Mouse (Mus musculus) forebrain, embryonic 16.5 days (tissue): ENCODE measurements around the gene Fgfr2. TPM values are rescaled to one million over a fixed set of nuclear protein-coding genes. Genes with fewer than 3 reads are reported as not detected.
A peak's percentile ranks its signal among the peaks of the same experiment; 100 is the strongest.

Experiments
- ATAC-seq: fragments of 200-750 bp; cut with Nextera tagmentation; 2 replicates; pipeline ENCODE4 v1.8.0; 2017; ENCODE audit warnings: mild to moderate bottlenecking, moderate library complexity
- H3K27ac ChIP-seq: fragments of 300-500 bp; sonication (generic); 2 replicates; pipeline ENCODE4 v1.5.1; 2014; ENCODE audit warnings: low read length, control low read depth
- H3K27me3 ChIP-seq: fragments of 300-500 bp; sonication (generic); replicated peaks from 2 replicates; pipeline ENCODE4 v1.6.1; 2014; ENCODE audit warnings: low read length; ENCODE audit not compliant: control insufficient read depth, insufficient read depth
- H3K36me3 ChIP-seq: fragments of 300-500 bp; sonication (generic); 2 replicates; pipeline ENCODE4 v1.6.1; 2014; ENCODE audit not compliant: control insufficient read depth, insufficient read depth
- H3K4me1 ChIP-seq: fragments of 300-500 bp; sonication (generic); replicated peaks from 2 replicates; pipeline ENCODE4 v1.6.1; 2014; ENCODE audit warnings: low read length; ENCODE audit not compliant: control insufficient read depth, insufficient read depth
- H3K4me2 ChIP-seq: fragments of 300-500 bp; sonication (generic); 2 replicates; pipeline ENCODE4 v1.6.1; 2014; ENCODE audit warnings: mild to moderate bottlenecking, low read length, control low read depth
- H3K4me3 ChIP-seq: fragments of 300-500 bp; sonication (generic); replicated peaks from 2 replicates; pipeline ENCODE4 v1.5.1; 2014; ENCODE audit warnings: mild to moderate bottlenecking, low read length, control low read depth
- H3K9ac ChIP-seq: fragments of 300-500 bp; sonication (generic); replicated peaks from 2 replicates; pipeline ENCODE4 v1.6.1; 2014; ENCODE audit warnings: low read depth, low read length, control low read depth
- H3K9me3 ChIP-seq: fragments of 300-500 bp; sonication (generic); 2 replicates; pipeline ENCODE4 v1.6.1; 2016; ENCODE audit warnings: low read length; ENCODE audit not compliant: control insufficient read depth
- WGBS: fragments of 180-500 bp; shearing (Covaris S2); extraction: QIAGEN DNeasy Blood & Tissue Kit; methylation state at CpG from one replicate; pipeline ENCODE4 v1.1.7; 2014; 5-methylcytosine and 5-hydroxymethylcytosine counted together
- polyA plus RNA-seq: library from polyadenylated mRNA; unstranded; fragments of >200 nt; fragmentation: Nextera tagmentation; extraction: Ambion mirVana; gene quantifications from 2 replicates; pipeline ENCODE4 v1.2.1, GENCODE M21; 2015

Gene Fgfr2
- polyA plus RNA-seq, 1 experiment from 2014 or later = 39.2 TPM

- Histone ChIP-seq H3K36me3 (no peaks in the 10 kb centered on the region), H3K4me3 (no peak overlapping the region), H3K9ac (no peak overlapping the region), H3K27me3 (no peaks in the 10 kb centered on the region), H3K4me2 (no peak overlapping the region), H3K4me1 (no peaks in the 10 kb centered on the region), H3K27ac (no peak overlapping the region), H3K9me3 (no peaks in the 10 kb centered on the region)
- 22% methylated on average over 2 of the region's 2 CpGs for WGBS
- ATAC-seq = no peak
Observed at GRCm38 (mm10) chr7:130890871-130891270, 2232.3 kb downstream of the Fgfr2 start.

DNA sequence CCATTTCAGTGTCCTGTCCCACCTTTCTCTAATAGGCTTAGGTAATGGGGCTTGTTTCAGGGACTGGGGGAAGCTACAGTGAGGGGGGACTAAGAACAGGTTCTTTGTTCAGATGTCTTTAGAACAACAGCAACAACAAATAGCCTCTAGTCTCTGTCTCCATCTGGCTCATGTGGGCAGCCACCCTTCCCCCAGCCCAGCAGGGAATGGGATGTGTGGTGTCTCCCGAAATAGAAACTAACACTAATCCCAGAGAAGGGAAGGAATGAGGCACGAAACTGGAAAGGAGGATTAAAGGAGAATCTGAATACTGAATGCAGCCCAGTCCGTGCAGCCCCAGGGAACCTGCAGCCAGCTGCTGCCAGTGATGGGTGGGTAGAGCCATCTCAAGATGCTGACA is 2235.2 kb downstream of the Fgfr2 start:
- no peak for ATAC-seq
- Histone ChIP-seq H3K9me3 (no peaks in the 10 kb centered on the region), H3K9ac (no peak overlapping the region), H3K4me3 (no peak overlapping the region), H3K36me3 (no peaks in the 10 kb centered on the region), H3K4me1 (no peaks in the 10 kb centered on the region), H3K27ac (no peak overlapping the region), H3K27me3 (no peaks in the 10 kb centered on the region), H3K4me2 (no peak overlapping the region)
- 6% methylated on average over 3 of the region's 3 CpGs for WGBS

GRCm38 (mm10) chr7:130886246-130886645 is 2236.9 kb downstream of the Fgfr2 start:
- Histone ChIP-seq H3K9ac (no peak overlapping the region), H3K4me1 (no peaks in the 10 kb centered on the region), H3K4me2 (no peak overlapping the region), H3K27me3 (no peaks in the 10 kb centered on the region), H3K4me3 (no peak overlapping the region), H3K27ac (no peak overlapping the region), H3K9me3 (no peaks in the 10 kb centered on the region), H3K36me3 (no peaks in the 10 kb centered on the region)
- ATAC-seq = no peak
- 89% methylated on average over 3 of the region's 3 CpGs for WGBS

GRCm38 (mm10) chr7:130884161-130884560 is 2239.0 kb downstream of the Fgfr2 start:
- no peak for ATAC-seq
- no peaks in the 10 kb centered on the region for H3K9me3 ChIP-seq
- H3K4me1 ChIP-seq = no peaks in the 10 kb centered on the region
- no peak overlapping the region for H3K4me3 ChIP-seq
- no peak overlapping the region for H3K27ac ChIP-seq
- WGBS = 97% methylated on average over 2 of the region's 2 CpGs
- no peak overlapping the region for H3K4me2 ChIP-seq
- no peaks in the 10 kb centered on the region for H3K36me3 ChIP-seq
- no peaks in the 10 kb centered on the region for H3K27me3 ChIP-seq
- H3K9ac ChIP-seq = no peak overlapping the region

DNA sequence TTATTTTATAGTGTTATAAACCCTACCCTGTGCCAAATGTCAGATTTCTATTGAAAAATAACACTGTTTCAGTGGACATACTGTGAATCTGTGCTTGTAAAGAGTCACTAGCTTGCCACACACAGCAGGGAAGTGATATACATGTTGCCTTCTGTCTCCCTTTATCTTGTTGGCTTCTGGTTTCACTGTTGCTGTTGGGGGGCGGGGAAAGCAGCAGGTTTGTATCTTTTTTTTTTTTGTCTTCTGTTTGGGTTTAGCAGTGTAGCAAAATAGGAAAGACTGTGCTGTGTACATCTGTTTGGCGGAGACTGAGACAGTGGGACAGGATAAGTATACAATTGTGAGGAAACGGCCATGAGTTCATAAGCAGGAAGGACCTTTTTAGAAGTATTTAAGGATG is 2255.9 kb downstream of the Fgfr2 start:
- Histone ChIP-seq H3K36me3 (no peaks in the 10 kb centered on the region), H3K4me1 (peaks cover 8% of the 10 kb centered on the region), H3K27ac (no peak overlapping the region), H3K4me3 (0 out of 2 replicates have a peak overlapping the region, but pooled peaks have one; percentile 3), H3K9ac (no peak overlapping the region), H3K27me3 (no peaks in the 10 kb centered on the region; the same call in 1 of the 2 replicates), H3K4me2 (peak overlapping the region; percentile 35), H3K9me3 (no peaks in the 10 kb centered on the region)
- WGBS = 67% methylated on average over 3 of the region's 3 CpGs
- ATAC-seq = no peak

GRCm38 (mm10) chr7:130866640-130867039 is 2256.5 kb downstream of the Fgfr2 start:
- H3K27me3 ChIP-seq = no peaks in the 10 kb centered on the region; the same call in 1 of the 2 replicates
- peaks cover 8% of the 10 kb centered on the region for H3K4me1 ChIP-seq
- H3K4me2 ChIP-seq = peak overlapping the region; percentile 66
- peak overlapping the region; percentile 86 for H3K9ac ChIP-seq
- ATAC-seq = no peak
- H3K4me3 ChIP-seq = peak overlapping the region; percentile 85
- H3K9me3 ChIP-seq = no peaks in the 10 kb centered on the region
- H3K36me3 ChIP-seq = no peaks in the 10 kb centered on the region
- no peak overlapping the region for H3K27ac ChIP-seq
- WGBS = 4% methylated on average over 13 of the region's 13 CpGs

DNA sequence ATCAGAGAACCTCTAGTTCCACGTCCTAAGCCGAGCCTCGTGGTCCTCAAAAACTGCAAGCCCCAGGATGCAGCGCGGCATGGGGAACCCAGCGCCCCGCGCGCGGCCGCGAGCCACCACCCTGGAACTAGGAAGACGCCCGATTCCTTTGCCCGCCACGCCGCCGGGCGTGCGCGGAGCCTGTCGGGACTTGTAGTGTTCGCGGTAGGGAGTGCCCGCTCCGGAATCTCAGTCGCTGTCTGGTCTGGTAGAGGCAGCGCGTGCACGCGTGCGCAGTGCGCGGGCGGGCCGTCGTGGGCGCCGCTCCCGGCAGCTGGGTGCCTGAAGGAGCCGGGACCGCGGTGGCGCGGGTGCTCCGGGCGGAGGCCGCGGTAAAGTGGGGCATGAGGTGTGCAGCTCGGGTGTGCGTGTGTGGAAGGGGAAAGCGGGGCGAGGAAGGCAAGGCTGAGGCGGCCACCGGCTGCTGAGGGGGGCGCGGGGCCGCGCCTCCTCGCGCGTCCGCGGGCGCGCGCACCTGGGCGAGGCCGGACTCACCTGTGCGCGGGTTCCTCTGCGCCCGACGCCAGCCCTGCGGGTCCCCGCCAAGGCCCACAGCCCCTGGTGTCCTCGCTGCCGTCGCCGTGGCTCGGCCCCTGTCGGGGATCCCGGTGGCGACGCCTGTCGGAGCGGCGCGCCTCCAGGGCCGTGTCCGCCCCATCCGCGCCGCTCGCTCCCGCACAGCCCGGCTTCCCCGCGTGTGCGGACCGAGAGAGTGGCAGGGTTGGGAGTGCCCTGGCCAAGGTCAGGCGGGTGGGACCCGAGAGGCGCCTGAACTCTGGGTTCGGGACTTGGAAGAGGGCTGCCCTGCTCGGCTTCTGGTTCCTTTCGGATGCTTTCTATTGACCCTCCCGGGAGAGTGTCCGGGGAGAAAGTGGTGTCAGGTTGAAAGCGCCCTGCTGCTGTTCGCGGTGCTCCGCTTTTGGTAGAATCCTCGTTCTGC is 2257.2 kb downstream of the Fgfr2 start, which contains the start of gene Plekha1:
TSS of gene Plekha1 (plus strand) at position 144 of the 979 bp plus-strand sequence.
- ATAC-seq = peak; percentile 99

GRCm38 (mm10) chr7:130864711-130865110 is 2258.4 kb downstream of the Fgfr2 start:
- Histone ChIP-seq H3K9me3 (no peaks in the 10 kb centered on the region), H3K27me3 (no peaks in the 10 kb centered on the region; the same call in 1 of the 2 replicates), H3K4me2 (no peak overlapping the region), H3K4me3 (no peak overlapping the region), H3K27ac (no peak overlapping the region), H3K4me1 (peaks cover 14% of the 10 kb centered on the region), H3K36me3 (no peaks in the 10 kb centered on the region), H3K9ac (no peak overlapping the region)
- no peak for ATAC-seq
- 82% methylated on average over 7 of the region's 7 CpGs for WGBS

More for the DNA sequence above, 2257.2 kb downstream of the Fgfr2 start, which contains the start of gene Plekha1:
- peak within 1 kb of the TSS; percentile 79 for H3K27ac ChIP-seq
- WGBS = under 1% methylated on average over 92 of the region's 114 CpGs
- H3K4me3 ChIP-seq = peak within 1 kb of the TSS; percentile 85
- H3K9ac ChIP-seq = peak within 1 kb of the TSS; percentile 86
- peak within 1 kb of the TSS; percentile 66 for H3K4me2 ChIP-seq
- H3K9me3 ChIP-seq = no peaks in the 10 kb centered on the region
- H3K27me3 ChIP-seq = no peaks in the 10 kb centered on the region; the same call in 1 of the 2 replicates
- peaks cover 9% of the 10 kb centered on the region for H3K4me1 ChIP-seq
- H3K36me3 ChIP-seq = no peaks in the 10 kb centered on the region

DNA sequence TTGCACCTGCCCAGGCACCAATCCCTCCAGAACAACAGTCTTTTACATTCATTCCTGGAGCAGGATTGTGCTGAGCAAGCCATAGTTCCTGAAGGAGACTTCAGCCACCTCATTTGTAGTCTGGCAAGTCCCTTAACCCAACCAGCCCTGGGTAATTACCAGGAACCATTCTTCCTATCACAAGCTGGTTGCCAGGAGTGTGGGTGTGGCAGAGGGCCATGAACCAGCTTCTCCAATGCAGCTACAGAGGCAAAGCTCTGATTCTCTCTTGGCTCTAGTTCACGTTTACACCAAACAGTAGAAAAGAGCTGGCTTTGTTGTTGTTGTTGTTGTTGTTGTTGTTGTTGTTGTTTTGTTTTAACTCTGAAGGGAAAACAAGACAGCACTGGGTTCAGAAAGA is 2260.6 kb downstream of the Fgfr2 start:
- no peak overlapping the region for H3K4me2 ChIP-seq
- H3K4me1 ChIP-seq = peaks cover 14% of the 10 kb centered on the region
- ATAC-seq = no peak
- H3K27ac ChIP-seq = no peak overlapping the region
- WGBS = 10% methylated on average over 1 of the region's 1 CpGs
- H3K9ac ChIP-seq = no peak overlapping the region
- H3K9me3 ChIP-seq = no peaks in the 10 kb centered on the region
- H3K27me3 ChIP-seq = no peaks in the 10 kb centered on the region; the same call in 1 of the 2 replicates
- H3K4me3 ChIP-seq = no peak overlapping the region
- no peaks in the 10 kb centered on the region for H3K36me3 ChIP-seq
